Mouse (Mus musculus) forebrain, embryonic 13.5 days (tissue): Measurements from ENCODE around the gene Pde6d. TPM values are rescaled to one million over a fixed set of nuclear protein-coding genes. Genes with fewer than 3 reads are reported as not detected.

Experiments used
- ATAC-seq: fragments of 200-750 bp; cut with Nextera tagmentation; 2 replicates; pipeline ENCODE4 v1.8.0; 2017
- H3K27ac ChIP-seq: fragments of 300-500 bp; sonication (generic); 2 replicates; pipeline ENCODE4 v1.5.1; 2015; ENCODE audit warnings: inconsistent platforms, mild to moderate bottlenecking, moderate library complexity
- H3K27me3 ChIP-seq: fragments of 300-500 bp; sonication (generic); 2 replicates; pipeline ENCODE4 v1.6.1; 2015; ENCODE audit warnings: mild to moderate bottlenecking, inconsistent platforms
- H3K36me3 ChIP-seq: fragments of 300-500 bp; sonication (generic); 2 replicates; pipeline ENCODE4 v1.6.1; 2015; ENCODE audit warnings: mild to moderate bottlenecking, inconsistent platforms; ENCODE audit not compliant: poor library complexity, severe bottlenecking
- H3K4me1 ChIP-seq: fragments of 300-500 bp; sonication (generic); 2 replicates; pipeline ENCODE4 v1.6.1; 2015; ENCODE audit warnings: inconsistent platforms
- H3K4me2 ChIP-seq: fragments of 300-500 bp; sonication (generic); 2 replicates; pipeline ENCODE4 v1.6.1; 2015; ENCODE audit warnings: inconsistent platforms, mild to moderate bottlenecking, moderate library complexity
- H3K4me3 ChIP-seq: fragments of 300-500 bp; sonication (generic); 2 replicates; pipeline ENCODE4 v1.5.1; 2015; ENCODE audit warnings: mild to moderate bottlenecking, inconsistent platforms
- H3K9ac ChIP-seq: fragments of 300-500 bp; sonication (generic); 2 replicates; pipeline ENCODE4 v1.6.1; 2015; ENCODE audit warnings: mild to moderate bottlenecking, inconsistent platforms
- H3K9me3 ChIP-seq: fragments of 300-500 bp; sonication (generic); replicated peaks from 2 replicates; pipeline ENCODE4 v1.6.1; 2016; ENCODE audit warnings: inconsistent platforms
- WGBS: fragments of 180-500 bp; shearing (Covaris S2); methylation state at CpG from one replicate; pipeline ENCODE4 v1.1.7; 2015; 5-methylcytosine and 5-hydroxymethylcytosine counted together
- polyA plus RNA-seq: library from polyadenylated mRNA; unstranded; fragments of >200 nt; fragmentation: Nextera tagmentation; extraction: Ambion mirVana; gene quantifications from 2 replicates; pipeline ENCODE4 v1.2.1, GENCODE M21; 2015

Gene Pde6d
- polyA plus RNA-seq, 1 experiment from 2014 or later, result 84.4 TPM

- no peaks in the 10 kb centered on the region for H3K4me1 ChIP-seq
- H3K27ac ChIP-seq, result no peak overlapping the region
- no peak for ATAC-seq
- peaks cover 85% of the 10 kb centered on the region for H3K36me3 ChIP-seq
- no peaks in the 10 kb centered on the region for H3K27me3 ChIP-seq
- H3K9ac ChIP-seq, result no peak overlapping the region
- WGBS, result 94% methylated on average over 6 of the region's 6 CpGs
- no peak overlapping the region for H3K4me2 ChIP-seq
- H3K4me3 ChIP-seq, result no peak overlapping the region
- H3K9me3 ChIP-seq, result no peaks in the 10 kb centered on the region
Measured at GRCm38 (mm10) chr1:86596512-86596911, 14.1 kb upstream of the Pde6d start.

DNA sequence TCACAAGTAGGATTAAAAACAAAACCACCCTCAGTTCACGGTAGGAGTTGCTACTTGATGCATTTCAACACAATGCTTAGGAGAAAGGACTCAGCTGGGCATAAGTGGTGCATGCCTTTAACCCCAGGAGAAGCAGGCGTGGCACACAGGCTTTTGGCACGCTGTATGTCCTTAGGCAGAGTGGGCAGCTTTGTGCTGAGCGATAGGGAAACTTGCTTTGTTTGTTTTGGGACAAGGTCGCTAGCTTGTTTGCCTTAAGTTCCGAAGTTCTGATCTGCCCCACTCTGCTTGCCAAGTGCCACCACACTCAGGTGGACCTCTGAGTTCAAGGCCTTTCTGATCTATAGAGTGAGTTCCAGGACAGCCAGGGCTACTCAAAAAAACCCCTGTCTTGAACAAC lies 12.9 kb upstream of the Pde6d start:
- H3K4me3 ChIP-seq, result no peak overlapping the region
- no peak overlapping the region for H3K9ac ChIP-seq
- H3K36me3 ChIP-seq, result peaks cover 83% of the 10 kb centered on the region
- no peaks in the 10 kb centered on the region for H3K4me1 ChIP-seq
- H3K9me3 ChIP-seq, result no peaks in the 10 kb centered on the region
- 91% methylated on average over 6 of the region's 6 CpGs for WGBS
- no peaks in the 10 kb centered on the region for H3K27me3 ChIP-seq
- no peak for ATAC-seq
- no peak overlapping the region for H3K4me2 ChIP-seq
- H3K27ac ChIP-seq, result no peak overlapping the region

DNA sequence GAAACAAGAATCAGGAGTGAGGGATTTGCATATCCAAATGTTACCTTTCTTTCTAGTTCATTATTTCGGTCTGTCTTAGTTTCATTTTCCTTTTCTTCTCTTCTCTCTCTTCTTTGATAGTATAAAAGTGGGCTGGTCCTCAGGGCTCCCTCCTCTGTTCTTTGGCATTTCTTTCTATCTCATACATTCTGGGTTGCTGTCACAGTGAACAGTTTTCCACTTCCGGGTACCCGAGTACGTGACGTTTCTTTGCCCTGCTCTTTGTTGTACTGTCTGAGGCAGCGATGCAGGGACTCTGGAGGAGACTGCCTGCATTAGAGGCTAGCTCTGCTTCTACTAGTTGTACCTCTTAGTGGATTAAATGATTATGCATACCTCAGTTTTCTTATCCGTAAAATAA lies 12.1 kb upstream of the Pde6d start:
- H3K9ac ChIP-seq, result no peak overlapping the region
- no peaks in the 10 kb centered on the region for H3K27me3 ChIP-seq
- WGBS, result 92% methylated on average over 7 of the region's 7 CpGs
- ATAC-seq, result no peak
- H3K4me1 ChIP-seq, result 0 out of 2 replicates have a peak, but pooled peaks cover 3% of the 10 kb centered on the region
- H3K4me3 ChIP-seq, result no peak overlapping the region
- H3K4me2 ChIP-seq, result no peak overlapping the region
- H3K27ac ChIP-seq, result no peak overlapping the region
- peaks cover 84% of the 10 kb centered on the region for H3K36me3 ChIP-seq
- no peaks in the 10 kb centered on the region for H3K9me3 ChIP-seq

DNA sequence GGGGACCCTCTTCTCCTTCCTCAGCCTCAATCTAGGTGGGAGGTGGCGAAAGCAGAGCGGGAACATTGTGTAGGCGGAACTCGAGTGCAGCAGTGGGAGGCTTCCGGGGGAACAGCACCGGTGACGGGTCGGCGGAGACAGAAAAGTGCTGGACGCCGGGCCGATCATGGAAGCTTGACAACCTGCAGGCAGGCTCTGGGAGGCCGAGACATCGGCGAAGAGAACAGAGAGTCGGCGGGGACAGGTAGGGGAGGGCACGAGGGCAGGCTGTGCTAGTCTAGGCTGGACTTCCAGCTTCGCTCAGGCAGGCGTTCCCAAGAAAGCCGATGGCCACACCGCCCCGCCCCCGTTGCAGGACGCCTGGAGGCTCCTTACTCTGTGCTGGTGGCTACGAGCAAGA lies 4.6 kb upstream of the Pde6d start:
- peak overlapping the region; percentile 93 for H3K4me3 ChIP-seq
- under 1% methylated on average over 26 of the region's 26 CpGs for WGBS
- peaks cover 24% of the 10 kb centered on the region for H3K36me3 ChIP-seq
- H3K9ac ChIP-seq, result peak overlapping the region; percentile 95
- peaks cover 29% of the 10 kb centered on the region for H3K4me1 ChIP-seq
- peak overlapping the region; percentile 86 for H3K4me2 ChIP-seq
- no peak overlapping the region; the same call in 1 of the 2 replicates for H3K27ac ChIP-seq
- peak; percentile 40 for ATAC-seq
- no peaks in the 10 kb centered on the region for H3K9me3 ChIP-seq
- H3K27me3 ChIP-seq, result no peaks in the 10 kb centered on the region

GRCm38 (mm10) chr1:86583709-86584108 lies 1.3 kb upstream of the Pde6d start:
- 71% methylated on average over 2 of the region's 2 CpGs for WGBS
- Histone ChIP-seq H3K4me2 (no peak overlapping the region), H3K4me3 (no peak overlapping the region), H3K27me3 (no peaks in the 10 kb centered on the region), H3K36me3 (0 out of 2 replicates have a peak, but pooled peaks cover 5% of the 10 kb centered on the region), H3K27ac (no peak overlapping the region), H3K9me3 (no peaks in the 10 kb centered on the region), H3K9ac (no peak overlapping the region), H3K4me1 (peaks cover 34% of the 10 kb centered on the region)
- no peak for ATAC-seq

DNA sequence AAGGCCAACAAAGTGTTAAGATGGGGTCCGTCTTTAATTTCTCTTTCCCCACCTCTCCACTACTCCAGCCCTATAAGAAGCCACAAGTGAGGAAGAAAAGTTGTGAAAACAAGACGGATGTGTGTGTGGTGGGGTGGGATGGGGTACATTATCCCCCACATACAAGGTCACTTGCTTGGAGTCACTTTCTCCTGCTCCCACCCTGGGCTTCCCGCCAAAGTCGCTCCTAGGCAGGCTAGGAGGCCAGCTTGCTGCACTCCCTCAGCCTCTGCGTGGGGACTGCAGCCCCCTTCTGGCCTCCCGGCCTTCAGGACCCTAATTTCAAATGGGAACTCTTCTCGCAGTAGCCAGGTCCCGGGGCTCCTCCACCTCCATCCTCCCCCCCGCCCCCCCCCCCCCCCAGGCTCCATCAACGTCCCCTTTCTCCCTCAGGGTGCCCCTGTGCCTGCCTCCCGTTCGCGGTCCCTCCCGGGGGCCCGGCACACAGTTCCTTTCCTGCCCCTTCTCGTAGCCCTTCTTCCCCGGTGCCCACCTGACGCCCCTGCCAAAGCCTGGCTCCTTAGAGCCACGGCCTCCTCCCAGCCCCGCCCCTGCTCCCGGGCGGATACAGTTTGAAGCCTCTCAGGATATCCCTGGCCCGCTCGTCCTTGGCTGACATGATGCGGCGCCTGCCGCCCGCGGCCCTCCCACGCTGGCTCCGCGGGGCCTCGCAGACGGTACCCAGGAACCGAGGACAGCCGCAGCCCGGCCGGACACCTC lies 558 bp downstream of the Pde6d start:
- Histone ChIP-seq H3K9ac (peak overlapping the region; percentile 92), H3K27ac (peak overlapping the region; percentile 68), H3K4me2 (peak overlapping the region; percentile 82), H3K36me3 (0 out of 2 replicates have a peak, but pooled peaks cover 5% of the 10 kb centered on the region), H3K4me1 (peaks cover 23% of the 10 kb centered on the region), H3K9me3 (no peaks in the 10 kb centered on the region), H3K4me3 (peak overlapping the region; percentile 87), H3K27me3 (no peaks in the 10 kb centered on the region)
- peak; percentile 83 for ATAC-seq
- under 1% methylated on average over 36 of the region's 38 CpGs for WGBS

DNA sequence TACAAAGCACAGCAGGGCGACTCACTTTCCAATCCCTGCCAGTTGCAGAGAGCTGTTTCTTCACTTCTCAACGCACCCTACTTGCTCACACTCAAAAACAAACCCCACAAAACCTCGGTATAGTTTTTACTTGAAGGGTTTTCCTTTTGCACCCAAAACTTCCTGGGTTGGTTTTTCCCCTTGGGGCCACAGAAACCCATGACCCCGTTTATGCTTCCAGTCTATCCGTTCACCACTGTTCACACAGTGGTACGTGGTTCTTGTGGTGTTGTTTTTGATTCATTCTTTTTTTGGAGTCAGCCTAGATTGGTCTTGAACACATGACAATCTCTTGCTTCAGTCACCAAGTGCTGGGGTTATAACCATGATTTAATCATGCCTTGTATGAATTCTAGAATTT lies 2.0 kb downstream of the Pde6d start:
- Histone ChIP-seq H3K36me3 (0 out of 2 replicates have a peak, but pooled peaks cover 5% of the 10 kb centered on the region), H3K4me1 (peaks cover 19% of the 10 kb centered on the region), H3K9me3 (no peaks in the 10 kb centered on the region), H3K27ac (no peak overlapping the region), H3K4me2 (0 out of 2 replicates have a peak overlapping the region, but pooled peaks have one; percentile 82), H3K27me3 (no peaks in the 10 kb centered on the region), H3K4me3 (no peak overlapping the region), H3K9ac (no peak overlapping the region)
- ATAC-seq, result no peak
- 91% methylated on average over 6 of the region's 6 CpGs for WGBS

DNA sequence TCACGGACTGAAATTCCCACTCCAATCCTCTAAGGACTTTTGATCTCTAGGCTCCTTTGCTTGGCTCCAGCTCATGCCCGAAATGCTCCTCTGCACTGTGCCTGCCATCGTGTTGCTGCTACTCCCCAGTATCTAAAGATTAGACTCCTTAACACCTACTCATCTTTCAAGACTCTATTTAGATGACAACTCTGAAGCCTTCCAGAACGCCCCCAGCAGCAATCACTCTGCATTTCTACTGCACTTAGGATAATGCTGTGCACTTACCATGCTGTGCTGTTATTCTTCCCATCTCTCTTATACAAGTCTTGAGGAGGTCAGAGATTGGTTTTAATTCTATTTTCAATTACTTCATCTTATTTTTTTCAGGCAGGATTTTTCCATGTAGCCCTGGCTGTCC lies 10.5 kb downstream of the Pde6d start:
- Histone ChIP-seq H3K9ac (no peak overlapping the region), H3K9me3 (no peaks in the 10 kb centered on the region), H3K27ac (no peak overlapping the region), H3K4me3 (no peak overlapping the region), H3K27me3 (no peaks in the 10 kb centered on the region), H3K36me3 (peaks cover 8% of the 10 kb centered on the region; the same call in 1 of the 2 replicates), H3K4me2 (no peak overlapping the region), H3K4me1 (no peaks in the 10 kb centered on the region)
- WGBS, result 90% methylated on average over 4 of the region's 4 CpGs
- no peak for ATAC-seq

DNA sequence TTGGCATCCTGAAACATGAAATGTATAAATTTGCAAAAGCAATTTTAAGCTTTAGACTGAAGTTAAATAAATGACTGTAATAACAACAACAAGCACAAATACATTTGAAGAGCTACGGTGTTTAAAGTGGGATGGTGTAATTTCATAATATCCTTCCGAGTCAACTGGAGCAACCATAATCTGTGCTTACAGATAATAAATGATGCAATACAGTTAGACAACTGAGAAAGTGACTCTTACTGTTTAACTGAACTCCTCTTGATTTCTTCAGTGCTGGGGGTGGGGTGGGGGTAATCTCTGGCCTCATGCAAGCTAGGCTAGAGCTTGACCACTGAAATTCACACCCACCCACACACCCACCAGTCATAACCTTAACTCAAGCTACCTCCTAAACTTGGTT lies 11.0 kb downstream of the Pde6d start:
- H3K27ac ChIP-seq, result no peak overlapping the region
- H3K4me3 ChIP-seq, result no peak overlapping the region
- H3K36me3 ChIP-seq, result peaks cover 8% of the 10 kb centered on the region; the same call in 1 of the 2 replicates
- H3K4me2 ChIP-seq, result no peak overlapping the region
- H3K27me3 ChIP-seq, result no peaks in the 10 kb centered on the region
- 95% methylated on average over 2 of the region's 2 CpGs for WGBS
- ATAC-seq, result no peak
- no peak overlapping the region for H3K9ac ChIP-seq
- no peaks in the 10 kb centered on the region for H3K4me1 ChIP-seq
- H3K9me3 ChIP-seq, result no peaks in the 10 kb centered on the region

GRCm38 (mm10) chr1:86569292-86569860 lies 13.1 kb downstream of the Pde6d start:
- no peak for ATAC-seq
- H3K9me3 ChIP-seq, result no peaks in the 10 kb centered on the region
- H3K4me2 ChIP-seq, result no peak overlapping the region
- H3K4me3 ChIP-seq, result no peak overlapping the region
- peaks cover 8% of the 10 kb centered on the region for H3K36me3 ChIP-seq
- no peak overlapping the region for H3K9ac ChIP-seq
- no peak overlapping the region for H3K27ac ChIP-seq
- H3K27me3 ChIP-seq, result no peaks in the 10 kb centered on the region
- 89% methylated on average over 2 of the region's 2 CpGs for WGBS
- no peaks in the 10 kb centered on the region for H3K4me1 ChIP-seq

DNA sequence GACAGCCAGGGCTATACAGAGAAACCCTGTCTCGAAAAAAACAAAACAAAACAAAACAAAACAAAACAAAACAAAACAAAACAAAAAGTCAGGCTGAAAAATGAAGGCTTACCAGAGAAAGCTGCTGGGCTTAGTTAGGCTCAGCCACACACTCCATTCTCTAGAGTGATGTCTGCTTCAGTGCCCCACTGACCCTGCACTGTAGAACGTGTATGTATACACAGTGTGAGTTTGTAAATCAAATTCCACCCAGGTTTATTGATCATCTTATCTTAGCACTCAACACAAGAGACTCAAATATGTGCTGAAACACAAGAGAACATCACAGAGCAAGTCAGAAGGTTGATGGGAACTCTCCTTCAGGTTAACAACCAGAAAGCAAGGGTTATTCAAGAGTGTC lies 14.0 kb downstream of the Pde6d start:
- no peaks in the 10 kb centered on the region for H3K27me3 ChIP-seq
- H3K36me3 ChIP-seq, result peaks cover 18% of the 10 kb centered on the region
- ATAC-seq, result no peak
- no peak overlapping the region for H3K4me2 ChIP-seq
- no peak overlapping the region for H3K9ac ChIP-seq
- no peak overlapping the region for H3K4me3 ChIP-seq
- H3K9me3 ChIP-seq, result no peaks in the 10 kb centered on the region
- H3K4me1 ChIP-seq, result no peaks in the 10 kb centered on the region
- 88% methylated on average over 2 of the region's 2 CpGs for WGBS
- H3K27ac ChIP-seq, result no peak overlapping the region

GRCm38 (mm10) chr1:86562663-86563062 lies 19.8 kb downstream of the Pde6d start:
- H3K4me1 ChIP-seq, result no peaks in the 10 kb centered on the region
- ATAC-seq, result no peak
- peaks cover 28% of the 10 kb centered on the region for H3K36me3 ChIP-seq
- no peaks in the 10 kb centered on the region for H3K27me3 ChIP-seq
- WGBS, result 93% methylated on average over 2 of the region's 2 CpGs
- no peak overlapping the region for H3K4me3 ChIP-seq
- no peak overlapping the region for H3K4me2 ChIP-seq
- H3K27ac ChIP-seq, result no peak overlapping the region
- H3K9me3 ChIP-seq, result no peaks in the 10 kb centered on the region
- no peak overlapping the region for H3K9ac ChIP-seq
